ENCODE assay signal across 22 mouse cellular contexts in genomic region chr15:83999071-83999470, GRCm38 (mm10).
A peak's percentile ranks its signal among the peaks of the same experiment; 100 is the strongest.
DNase-seq lines count a peak whose midpoint lies in the region; ATAC-seq and TF ChIP-seq lines count a peak whose summit lies in the region.
"Had no signal": no experiment of that assay in that cellular context is flagged by ENCODE, and none has a peak within 500 bp of the region (broad histone marks: within the 10 kb centered on the region; RNA-seq: fewer than 3 reads in every experiment).

No protein-coding gene starts in this region.

- no peaks in the 10 kb centered on the region; the same call in 1 of the 2 replicates for H3K27me3 ChIP-seq in cerebellum, adult 2 months (ENCODE audit: control insufficient read depth, insufficient read depth, low read length)
- no peaks in the 10 kb centered on the region for H3K27me3 ChIP-seq in forebrain, embryonic 15.5 days
- H3K27me3 ChIP-seq in forebrain, embryonic 12.5 days = peaks cover 22% of the 10 kb centered on the region
- no peaks in the 10 kb centered on the region; the same call in 1 of the 2 replicates for H3K27me3 ChIP-seq in midbrain, embryonic 15.5 days (replicated peaks)
- no peaks in the 10 kb centered on the region; the same call in 1 of the 2 replicates for H3K27me3 ChIP-seq in midbrain, postnatal 0 days (ENCODE audit: insufficient read depth, low read length)
- H3K27me3 ChIP-seq in neural tube, embryonic 15.5 days (replicated peaks) = no peaks in the 10 kb centered on the region

- no peak overlapping the region for H3K4me2 ChIP-seq in forebrain, embryonic 15.5 days (replicated peaks)
- H3K4me2 ChIP-seq in forebrain, embryonic 12.5 days = no peak overlapping the region
- H3K4me2 ChIP-seq in midbrain, embryonic 15.5 days = no peak overlapping the region
- H3K4me2 ChIP-seq in midbrain, postnatal 0 days (ENCODE audit: low read depth, low read length, poor library complexity, severe bottlenecking) = no peak overlapping the region
- no peak overlapping the region for H3K4me2 ChIP-seq in neural tube, embryonic 15.5 days
- H3K4me2 ChIP-seq: heart, embryonic 15.5 days had no signal

- H3K36me3 ChIP-seq in forebrain, embryonic 15.5 days = no peaks in the 10 kb centered on the region
- H3K36me3 ChIP-seq in forebrain, embryonic 12.5 days (replicated peaks) = no peaks in the 10 kb centered on the region
- no peaks in the 10 kb centered on the region for H3K36me3 ChIP-seq in midbrain, embryonic 15.5 days (replicated peaks)
- H3K36me3 ChIP-seq in midbrain, postnatal 0 days (ENCODE audit: insufficient read depth, low read length) = no peaks in the 10 kb centered on the region
- H3K36me3 ChIP-seq in neural tube, embryonic 15.5 days = no peaks in the 10 kb centered on the region
- H3K36me3 ChIP-seq: embryonic facial prominence, embryonic 13.5 days; heart, embryonic 15.5 days had no signal

- 14% methylated on average over 3 of the region's 3 CpGs for WGBS in cerebellum, adult 2 months
- WGBS in forebrain, embryonic 15.5 days = 70% methylated on average over 3 of the region's 3 CpGs
- WGBS in forebrain, embryonic 12.5 days = 92% methylated on average over 3 of the region's 3 CpGs
- 84% methylated on average over 3 of the region's 3 CpGs for WGBS in midbrain, embryonic 15.5 days
- WGBS in midbrain, postnatal 0 days = 92% methylated on average over 3 of the region's 3 CpGs
- WGBS in neural tube, embryonic 15.5 days = 70% methylated on average over 3 of the region's 3 CpGs

- TF ChIP-seq CTCF in cerebellum, adult 2 months (IDR thresholded peaks at IDR 0.05; ENCODE audit: borderline replicate concordance, insufficient read depth, low read depth, low read length) = no peak
- no peak for TF ChIP-seq CTCF in midbrain, postnatal 0 days (IDR thresholded peaks at IDR 0.05)

- H3K4me3 ChIP-seq in cerebellum, adult 2 months (replicated peaks; ENCODE audit: insufficient read depth, low read depth, low read length) = no peak overlapping the region
- no peak overlapping the region for H3K4me3 ChIP-seq in forebrain, embryonic 15.5 days
- no peak overlapping the region for H3K4me3 ChIP-seq in forebrain, embryonic 12.5 days (replicated peaks)
- no peak overlapping the region for H3K4me3 ChIP-seq in midbrain, embryonic 15.5 days
- H3K4me3 ChIP-seq in midbrain, postnatal 0 days (ENCODE audit: low read depth, low read length) = no peak overlapping the region
- no peak overlapping the region for H3K4me3 ChIP-seq in neural tube, embryonic 15.5 days (replicated peaks)
- H3K4me3 ChIP-seq: erythroblast, embryonic 14.5 days; heart, embryonic 15.5 days had no signal

- ATAC-seq in forebrain, embryonic 15.5 days (replicated peaks) = no peak
- ATAC-seq in forebrain, embryonic 12.5 days (ENCODE audit: low FRiP score) = no peak
- ATAC-seq in midbrain, embryonic 15.5 days (replicated peaks) = no peak
- ATAC-seq in midbrain, postnatal 0 days (ENCODE audit: low FRiP score) = no peak
- ATAC-seq in neural tube, embryonic 15.5 days (ENCODE audit: low FRiP score) = no peak
- ATAC-seq: intestine, embryonic 16.5 days had no signal

- H3K9me3 ChIP-seq in forebrain, embryonic 15.5 days = no peaks in the 10 kb centered on the region
- H3K9me3 ChIP-seq in forebrain, embryonic 12.5 days = no peaks in the 10 kb centered on the region
- H3K9me3 ChIP-seq in midbrain, embryonic 15.5 days = no peaks in the 10 kb centered on the region
- no peaks in the 10 kb centered on the region for H3K9me3 ChIP-seq in midbrain, postnatal 0 days (ENCODE audit: low read length)
- no peaks in the 10 kb centered on the region for H3K9me3 ChIP-seq in neural tube, embryonic 15.5 days (replicated peaks)
- H3K9me3 ChIP-seq: embryonic facial prominence, embryonic 13.5 days; heart, embryonic 15.5 days had no signal

- no peak overlapping the region for H3K27ac ChIP-seq in cerebellum, adult 2 months (ENCODE audit: insufficient read depth, low read length)
- peak overlapping the region; percentile 98 for H3K27ac ChIP-seq in forebrain, embryonic 15.5 days (replicated peaks)
- H3K27ac ChIP-seq in forebrain, embryonic 12.5 days = no peak overlapping the region
- H3K27ac ChIP-seq in midbrain, embryonic 15.5 days = peak overlapping the region; percentile 38; the same call in 1 of the 2 replicates
- no peak overlapping the region for H3K27ac ChIP-seq in midbrain, postnatal 0 days (ENCODE audit: low read depth, low read length)
- H3K27ac ChIP-seq in neural tube, embryonic 15.5 days (replicated peaks) = peak overlapping the region; percentile 81
- H3K27ac ChIP-seq: embryonic facial prominence, embryonic 13.5 days; heart, embryonic 15.5 days; hindbrain, postnatal 0 days; liver, embryonic 14.5 days had no signal

- TF ChIP-seq POLR2A in cerebellum, adult 2 months (IDR thresholded peaks at IDR 0.05; ENCODE audit: borderline replicate concordance, insufficient read depth, low read length) = no peak

- peak; percentile 39 to 44 for DNase-seq in cerebellum, adult 2 months
- DNase-seq in cerebellum, adult 8-10 months = no peak
- no peak for DNase-seq in midbrain, postnatal 0 days (ENCODE audit: low spot score)
- no peak for DNase-seq in yolk sac, embryonic 10.5 days (ENCODE audit: low spot score)
- DNase-seq: adrenal gland, postnatal 14 days; embryo, embryonic 11 days; heart, postnatal 36 days; kidney, adult 9 months; kidney, postnatal 25 days; lung, postnatal 4 days; right cerebral cortex, postnatal 25 days; spleen, adult 18-20 months had no signal

- no peak overlapping the region for H3K9ac ChIP-seq in forebrain, embryonic 15.5 days (replicated peaks)
- H3K9ac ChIP-seq in forebrain, embryonic 12.5 days = no peak overlapping the region
- no peak overlapping the region for H3K9ac ChIP-seq in midbrain, embryonic 15.5 days
- H3K9ac ChIP-seq in midbrain, postnatal 0 days (replicated peaks; ENCODE audit: low read length, poor library complexity, severe bottlenecking) = no peak overlapping the region
- H3K9ac ChIP-seq in neural tube, embryonic 15.5 days (replicated peaks) = no peak overlapping the region
- H3K9ac ChIP-seq: embryonic facial prominence, embryonic 13.5 days; heart, embryonic 15.5 days; liver, embryonic 14.5 days had no signal

- H3K4me1 ChIP-seq in cerebellum, adult 2 months (ENCODE audit: control insufficient read depth, insufficient read depth, low read length) = peaks cover 17% of the 10 kb centered on the region
- peaks cover 35% of the 10 kb centered on the region for H3K4me1 ChIP-seq in forebrain, embryonic 15.5 days
- peaks cover 20% of the 10 kb centered on the region for H3K4me1 ChIP-seq in forebrain, embryonic 12.5 days
- peaks cover 13% of the 10 kb centered on the region for H3K4me1 ChIP-seq in midbrain, embryonic 15.5 days
- 0 out of 2 replicates have a peak, but pooled peaks cover 2% of the 10 kb centered on the region for H3K4me1 ChIP-seq in midbrain, postnatal 0 days (ENCODE audit: insufficient read depth, low read length)
- H3K4me1 ChIP-seq in neural tube, embryonic 15.5 days = peaks cover 37% of the 10 kb centered on the region
- H3K4me1 ChIP-seq: heart, embryonic 15.5 days had no signal

Comparison
In these comparisons a context has a peak if more than half of its experiments do, and no peak if none do; other contexts are left out.
1. DNase-seq: peak in cerebellum, adult 2 months (2 of 2); none in cerebellum, adult 8-10 months (single experiment), midbrain, postnatal 0 days (single experiment) and yolk sac, embryonic 10.5 days (single experiment).
2. H3K27ac ChIP-seq: peak in forebrain, embryonic 15.5 days (single experiment), midbrain, embryonic 15.5 days (single experiment) and neural tube, embryonic 15.5 days (single experiment); none in cerebellum, adult 2 months (single experiment), forebrain, embryonic 12.5 days (single experiment) and midbrain, postnatal 0 days (single experiment).